Mouse (Mus musculus) gastrocnemius, postnatal 14 days (tissue): Measurements from ENCODE around the gene Mcu. TPM values are rescaled to one million over a fixed set of nuclear protein-coding genes. Genes with fewer than 3 reads are reported as not detected.

Experiments used
- DNase-seq: peaks from one replicate; pipeline ENCODE4 v3.0.0; 2021; ENCODE audit warnings: mixed read lengths
- intact Hi-C: fragments of 180-260 bp; cut with DNase I; formaldehyde crosslinking; loops from one replicate; pipeline ENCODE4 v1.15.1; 2025; ENCODE audit warnings: low total_unique reads
- total RNA-seq, 2 experiments: library from RNA; stranded (reverse); gene quantifications; 2 replicates each; pipeline ENCODE4 v1.2.3; 2021

Mcu gene
- total RNA-seq, 2 experiments from 2014 or later = 51.0 to 51.1 TPM

- DNase-seq = no peak
- intact Hi-C loops = no loop called here
These were observed 202.8 kb downstream of the Mcu start for GRCm38 (mm10) chr10:59413711-59414110.

GRCm38 (mm10) chr10:59410264-59410663 is 206.2 kb downstream of the Mcu start:
- no peak for DNase-seq
- intact Hi-C loops = no loop called here

- DNase-seq = no peak
- intact Hi-C loops = no loop called here
These were observed 208.0 kb downstream of the Mcu start for GRCm38 (mm10) chr10:59408499-59408898.

- no peak for DNase-seq
- intact Hi-C loops = no loop called here
These were observed 212.7 kb downstream of the Mcu start for GRCm38 (mm10) chr10:59403793-59404149.

GRCm38 (mm10) chr10:59402899-59403792 is 213.3 kb downstream of the Mcu start, which contains the start of gene Pla2g12b:
TSS of gene Pla2g12b (plus strand) at chr10:59403660.
- intact Hi-C loops = no loop called here
- no peak for DNase-seq

Other genes with a start within 250 kb of the Mcu start
- gene Gm10273, start 221.1 kb downstream of the Mcu start, total RNA-seq = 100 to 1,000 TPM; 106 to 119 TPM
- gene Pla2g12b, start 213.0 kb downstream of the Mcu start, total RNA-seq = under 1 TPM in 1 of 2 experiments, not detected in 1; 0.45 TPM
- under 1 TPM; 0.51 to 0.58 TPM for gene Oit3, start 174.9 kb downstream of the Mcu start, total RNA-seq
- gene Gm10322, start 629 bp downstream of the Mcu start, total RNA-seq = not detected
- 10 to 100 TPM; 63.7 to 70.3 TPM for gene Micu1, start 85.8 kb upstream of the Mcu start, total RNA-seq